Comparison of ENCODE assay signal across 7 mouse cellular contexts in genomic region chr4:148038600-148039253, GRCm38 (mm10). TPM values are rescaled to one million over a fixed set of nuclear protein-coding genes. Genes with fewer than 3 reads are reported as not detected.
A peak's percentile ranks its signal among the peaks of the same experiment; 100 is the strongest.
DNase-seq lines count a peak whose midpoint lies in the region; ATAC-seq lines count a peak whose summit lies in the region.

TSS of gene Clcn6 (minus strand) at chr4:148038821.
TSS of gene Mthfr (plus strand) at chr4:148039077.

- H3K4me1 ChIP-seq in embryonic facial prominence, embryonic 12.5 days = peaks cover 43% of the 10 kb centered on the region
- peaks cover 23% of the 10 kb centered on the region for H3K4me1 ChIP-seq in limb, embryonic 11.5 days (ENCODE audit: control insufficient read depth, insufficient read depth, low read length)
- H3K4me1 ChIP-seq in midbrain, embryonic 14.5 days (ENCODE audit: control insufficient read depth, insufficient read depth, low read length) = peaks cover 43% of the 10 kb centered on the region

- ATAC-seq in embryonic facial prominence, embryonic 12.5 days (ENCODE audit: insufficient number of reproducible peaks, insufficient read depth, low FRiP score, low TSS enrichment) = peak; percentile 86
- peak; percentile 96 for ATAC-seq in limb, embryonic 11.5 days (ENCODE audit: insufficient number of reproducible peaks, low FRiP score, low TSS enrichment, low read depth)
- ATAC-seq in midbrain, embryonic 14.5 days (ENCODE audit: low FRiP score, low TSS enrichment) = peak; percentile 95

- peak within 1 kb of the TSS; percentile 78 for H3K4me3 ChIP-seq in embryonic facial prominence, embryonic 12.5 days
- peak within 1 kb of the TSS; percentile 86 for H3K4me3 ChIP-seq in limb, embryonic 11.5 days (ENCODE audit: low read depth, low read length)
- peak within 1 kb of the TSS; percentile 91 for H3K4me3 ChIP-seq in midbrain, embryonic 14.5 days (replicated peaks; ENCODE audit: low read depth, low read length)

- H3K9me3 ChIP-seq in embryonic facial prominence, embryonic 12.5 days = no peaks in the 10 kb centered on the region
- H3K9me3 ChIP-seq in limb, embryonic 11.5 days (ENCODE audit: control insufficient read depth, low read length) = no peaks in the 10 kb centered on the region
- no peaks in the 10 kb centered on the region for H3K9me3 ChIP-seq in midbrain, embryonic 14.5 days (ENCODE audit: control insufficient read depth, low read length)

- peak; percentile 100 for DNase-seq in adrenal gland, postnatal 25 days
- DNase-seq in heart, adult 11 months = peak; percentile 100
- peak; percentile 100 for DNase-seq in kidney, adult 18-20 months
- DNase-seq in limb, embryonic 11.5 days (ENCODE audit: low spot score) = peak; percentile 99
- DNase-seq in midbrain, embryonic 14.5 days = peak; percentile 100
- DNase-seq in spleen, adult 18-20 months = peak; percentile 97 to 99

- H3K27ac ChIP-seq in embryonic facial prominence, embryonic 12.5 days = peak within 1 kb of the TSS; percentile 75
- peak within 1 kb of the TSS; percentile 36 for H3K27ac ChIP-seq in limb, embryonic 11.5 days (replicated peaks; ENCODE audit: low read depth, low read length)
- peak within 1 kb of the TSS; percentile 91 for H3K27ac ChIP-seq in midbrain, embryonic 14.5 days (replicated peaks; ENCODE audit: low read depth, low read length)

- no peaks in the 10 kb centered on the region for H3K27me3 ChIP-seq in embryonic facial prominence, embryonic 12.5 days
- H3K27me3 ChIP-seq in limb, embryonic 11.5 days (ENCODE audit: control insufficient read depth, insufficient read depth, low read length) = no peaks in the 10 kb centered on the region
- no peaks in the 10 kb centered on the region for H3K27me3 ChIP-seq in midbrain, embryonic 14.5 days (ENCODE audit: control insufficient read depth, insufficient read depth, low read length)

- peaks cover 22% of the 10 kb centered on the region for H3K36me3 ChIP-seq in embryonic facial prominence, embryonic 12.5 days
- H3K36me3 ChIP-seq in limb, embryonic 11.5 days (ENCODE audit: control insufficient read depth, insufficient read depth, low read length) = no peaks in the 10 kb centered on the region
- peaks cover 24% of the 10 kb centered on the region for H3K36me3 ChIP-seq in midbrain, embryonic 14.5 days (ENCODE audit: control insufficient read depth, insufficient read depth, low read length)

- peak within 1 kb of the TSS; percentile 89 for H3K4me2 ChIP-seq in embryonic facial prominence, embryonic 12.5 days (replicated peaks)
- peak within 1 kb of the TSS; percentile 75 for H3K4me2 ChIP-seq in limb, embryonic 11.5 days (ENCODE audit: low read depth, severe bottlenecking)
- peak within 1 kb of the TSS; percentile 94 for H3K4me2 ChIP-seq in midbrain, embryonic 14.5 days (ENCODE audit: low read length)

- WGBS in embryonic facial prominence, embryonic 12.5 days = under 1% methylated on average over 54 of the region's 54 CpGs
- under 1% methylated on average over 54 of the region's 54 CpGs for WGBS in limb, embryonic 11.5 days
- WGBS in midbrain, embryonic 14.5 days = under 1% methylated on average over 53 of the region's 54 CpGs

- peak within 1 kb of the TSS; percentile 72 for H3K9ac ChIP-seq in embryonic facial prominence, embryonic 12.5 days
- H3K9ac ChIP-seq in limb, embryonic 11.5 days (ENCODE audit: low read length) = peak within 1 kb of the TSS; percentile 68
- peak within 1 kb of the TSS; percentile 84 for H3K9ac ChIP-seq in midbrain, embryonic 14.5 days (replicated peaks; ENCODE audit: low read length)

RNA-seq across cellular contexts. Expression of gene Clcn6, which starts in this region (rescaled TPM):
- 11.1 and 12.7 TPM in 2 replicates for total RNA-seq in adrenal gland, postnatal 25 days (2021)
- 10.5 and 10.6 TPM in 2 replicates for polyA plus RNA-seq in embryonic facial prominence, embryonic 12.5 days (2016; fragmentation: Nextera tagmentation; extraction: Ambion mirVana)
- polyA plus RNA-seq in limb, embryonic 11.5 days (2014; fragmentation: Nextera tagmentation; extraction: Ambion mirVana) = 6.1 and 7.5 TPM in 2 replicates
- polyA plus RNA-seq in midbrain, embryonic 14.5 days (2014; fragmentation: Nextera tagmentation; extraction: Ambion mirVana) = 26.4 and 26.9 TPM in 2 replicates

RNA-seq across cellular contexts. Expression of gene Mthfr, which starts in this region (rescaled TPM):
- total RNA-seq in adrenal gland, postnatal 25 days (2021) = 32.1 and 33.6 TPM in 2 replicates
- polyA plus RNA-seq in embryonic facial prominence, embryonic 12.5 days (2016; fragmentation: Nextera tagmentation; extraction: Ambion mirVana) = 25.7 and 29.1 TPM in 2 replicates
- polyA plus RNA-seq in limb, embryonic 11.5 days (2014; fragmentation: Nextera tagmentation; extraction: Ambion mirVana) = 18.7 and 19.7 TPM in 2 replicates
- polyA plus RNA-seq in midbrain, embryonic 14.5 days (2014; fragmentation: Nextera tagmentation; extraction: Ambion mirVana) = 16.9 and 25.4 TPM in 2 replicates

Comparison
In these comparisons a context has a peak if more than half of its experiments do, and no peak if none do; other contexts are left out.
1. Peak in every context shown above with its lines: DNase-seq, ATAC-seq, H3K4me3 ChIP-seq and H3K27ac ChIP-seq.
2. H3K27ac ChIP-seq: peak in every context shown above with its lines; median percentile 91 in midbrain, embryonic 14.5 days; 75 in embryonic facial prominence, embryonic 12.5 days; 36 in limb, embryonic 11.5 days.